Mouse (Mus musculus): ENCODE measurements at regions not wholly inside any gene's neighbourhood (a gene's known extent, or its start where the extent isn't known, plus 50 kb on each side); places are given as distances from the start of the nearest gene placed in this dataset.

DNA sequence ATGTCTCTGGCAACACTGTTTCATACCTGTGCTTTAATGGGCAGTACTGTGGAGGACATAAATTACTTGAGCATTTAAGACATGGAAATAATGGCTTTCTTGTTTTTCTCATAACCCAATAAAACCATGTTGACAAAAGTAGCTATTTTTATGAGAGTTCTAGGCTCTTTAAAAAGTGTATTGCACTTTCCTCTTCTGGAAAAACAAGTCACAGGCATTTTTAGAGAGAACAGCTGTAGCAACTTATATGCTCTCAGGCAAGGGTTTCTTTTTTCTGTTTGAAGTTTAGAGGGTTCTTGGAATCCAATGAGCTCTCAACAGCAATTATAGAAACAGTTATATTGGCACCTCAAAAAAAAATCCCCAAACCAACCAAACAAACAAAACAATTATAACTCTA, 153.6 kb downstream of the Ackr3 start:
- TF ChIP-seq TAL1 (IDR thresholded peaks at IDR 0.05; ENCODE audit: low read length) (no peak), GATA1 (IDR thresholded peaks at IDR 0.05; ENCODE audit: low read length) (no peak)

Data from erythroblast, embryonic 14.5 days (primary cell).